Mouse (Mus musculus) testis, adult 2 months (tissue): ENCODE data around the gene Rtn2. TPM values are rescaled to one million over a fixed set of nuclear protein-coding genes. Genes with fewer than 3 reads are reported as not detected.

ENCODE experiments used
- H3K27ac ChIP-seq: fragments of 200-500 bp; 2 replicates; pipeline ENCODE4 v1.5.1; 2012; ENCODE audit warnings: low read depth, low read length; ENCODE audit not compliant: control insufficient read depth, insufficient read depth
- H3K27me3 ChIP-seq: fragments of 200-500 bp; 2 replicates; pipeline ENCODE4 v1.6.1; 2012; ENCODE audit warnings: mild to moderate bottlenecking, low read length, moderate library complexity; ENCODE audit not compliant: control insufficient read depth, insufficient read depth
- H3K36me3 ChIP-seq: fragments of 200-500 bp; 2 replicates; pipeline ENCODE4 v1.6.1; 2012; ENCODE audit warnings: mild to moderate bottlenecking, low read length; ENCODE audit not compliant: control insufficient read depth, insufficient read depth
- H3K4me1 ChIP-seq: fragments of 200-500 bp; 2 replicates; pipeline ENCODE4 v1.6.1; 2012; ENCODE audit warnings: low read length; ENCODE audit not compliant: control insufficient read depth, insufficient read depth
- H3K4me3 ChIP-seq: fragments of 200-500 bp; 2 replicates; pipeline ENCODE4 v1.5.1; 2012; ENCODE audit warnings: low read depth, mild to moderate bottlenecking, low read length, moderate library complexity, mixed read lengths; ENCODE audit not compliant: control insufficient read depth
- CTCF ChIP-seq: fragments of 200-500 bp; IDR thresholded peaks from 2 replicates; pipeline ENCODE4 v1.5.1; 2012; ENCODE audit warnings: low read depth, mild to moderate bottlenecking, inconsistent platforms, low read length, moderate library complexity; ENCODE audit not compliant: control insufficient read depth, insufficient read depth, insufficient replicate concordance
- POLR2A ChIP-seq: fragments of 200-500 bp; IDR thresholded peaks from 2 replicates; pipeline ENCODE4 v1.6.1; 2012; ENCODE audit warnings: low read depth, mild to moderate bottlenecking, inconsistent platforms, low read length, moderate library complexity; ENCODE audit not compliant: control insufficient read depth
- polyA plus RNA-seq: library from polyadenylated mRNA; depleted of rRNA; stranded (reverse); fragments of >200 nt; gene quantifications from 2 replicates; pipeline ENCODE4 v1.2.3, GENCODE M21; 2012

Gene Rtn2
- polyA plus RNA-seq, 1 experiment = 17.4 TPM

GRCm38 (mm10) chr7:19255395-19255794 is 27.0 kb upstream of the Rtn2 start:
- no peak overlapping the region for H3K27ac ChIP-seq
- H3K27me3 ChIP-seq = no peaks in the 10 kb centered on the region
- no peak for TF ChIP-seq POLR2A
- TF ChIP-seq CTCF = no peak
- no peaks in the 10 kb centered on the region for H3K36me3 ChIP-seq
- peak overlapping the region; percentile 64 for H3K4me3 ChIP-seq
- peaks cover 12% of the 10 kb centered on the region for H3K4me1 ChIP-seq

- TF ChIP-seq CTCF (no peak), POLR2A (no peak)
Observed at GRCm38 (mm10) chr7:19256567-19256966, 25.9 kb upstream of the Rtn2 start.

GRCm38 (mm10) chr7:19257390-19258022 is 24.9 kb upstream of the Rtn2 start:
- TF ChIP-seq CTCF = no peak
- peak; percentile 50; the same call in 1 of the 2 replicates for TF ChIP-seq POLR2A
- Histone ChIP-seq H3K4me3 (peak overlapping the region; percentile 88), H3K4me1 (peaks cover 12% of the 10 kb centered on the region), H3K27me3 (no peaks in the 10 kb centered on the region), H3K36me3 (no peaks in the 10 kb centered on the region), H3K27ac (peak overlapping the region; percentile 33; the same call in 1 of the 2 replicates)

More at GRCm38 (mm10) chr7:19256567-19256966, 25.9 kb upstream of the Rtn2 start:
- Histone ChIP-seq H3K27me3 (no peaks in the 10 kb centered on the region), H3K4me3 (peak overlapping the region; percentile 67), H3K4me1 (peaks cover 12% of the 10 kb centered on the region), H3K36me3 (no peaks in the 10 kb centered on the region), H3K27ac (no peak overlapping the region)

- peak overlapping the region; percentile 23; the same call in 1 of the 2 replicates for H3K27ac ChIP-seq
- H3K4me3 ChIP-seq = peak overlapping the region; percentile 88
- H3K4me1 ChIP-seq = peaks cover 12% of the 10 kb centered on the region
- no peaks in the 10 kb centered on the region for H3K36me3 ChIP-seq
- no peaks in the 10 kb centered on the region for H3K27me3 ChIP-seq
- TF ChIP-seq POLR2A (no peak), CTCF (no peak)
Observed at GRCm38 (mm10) chr7:19258336-19258735, 24.1 kb upstream of the Rtn2 start.

GRCm38 (mm10) chr7:19265147-19265546 is 17.3 kb upstream of the Rtn2 start:
- Histone ChIP-seq H3K27ac (no peak overlapping the region), H3K36me3 (no peaks in the 10 kb centered on the region), H3K27me3 (no peaks in the 10 kb centered on the region), H3K4me1 (peaks cover 4% of the 10 kb centered on the region; the same call in 1 of the 2 replicates), H3K4me3 (no peak overlapping the region)
- TF ChIP-seq CTCF = no peak
- TF ChIP-seq POLR2A = no peak

GRCm38 (mm10) chr7:19265928-19266822 is 16.2 kb upstream of the Rtn2 start:
- H3K4me3 ChIP-seq = no peak overlapping the region
- no peak overlapping the region for H3K27ac ChIP-seq

GRCm38 (mm10) chr7:19267051-19267450 is 15.4 kb upstream of the Rtn2 start:
- Histone ChIP-seq H3K36me3 (no peaks in the 10 kb centered on the region), H3K4me1 (peaks cover 20% of the 10 kb centered on the region), H3K27ac (no peak overlapping the region), H3K4me3 (no peak overlapping the region), H3K27me3 (no peaks in the 10 kb centered on the region)
- TF ChIP-seq CTCF (no peak), POLR2A (no peak)

More at GRCm38 (mm10) chr7:19265928-19266822, 16.2 kb upstream of the Rtn2 start:
- TF ChIP-seq POLR2A (no peak), CTCF (no peak)
- Histone ChIP-seq H3K27me3 (no peaks in the 10 kb centered on the region), H3K36me3 (no peaks in the 10 kb centered on the region), H3K4me1 (peaks cover 12% of the 10 kb centered on the region)
